Mouse (Mus musculus): ENCODE results near the gene Cfl1. TPM values are rescaled to one million over a fixed set of nuclear protein-coding genes. Genes with fewer than 3 reads are reported as not detected.
"Not testable (repeated sequence)": the region's sequence is repeated elsewhere in the genome, so short reads cannot be mapped to it uniquely, and the experiment has no call there.

The Cfl1 gene
- total and polyA plus RNA-seq, 3 experiments: 853 to 1,228 (median 1,086) TPM

DNA sequence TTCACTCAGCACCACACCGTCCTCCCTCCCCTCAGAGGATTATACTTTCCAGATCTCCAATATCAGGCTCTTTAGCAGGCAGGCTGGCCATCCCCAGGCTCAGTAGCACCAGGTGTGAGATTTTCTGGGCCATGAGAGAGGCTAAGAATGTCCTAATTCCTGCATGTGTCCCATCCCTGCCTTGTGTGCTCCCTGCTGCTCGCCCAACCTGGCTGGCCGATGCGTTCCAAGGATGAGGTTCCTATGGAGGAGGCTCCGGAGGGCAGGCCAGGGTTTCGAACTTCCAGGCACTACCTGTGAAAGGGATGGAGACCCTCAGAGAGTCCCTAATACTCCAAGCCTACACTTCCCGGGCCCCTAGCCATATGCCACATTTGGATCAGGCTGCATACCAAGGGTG lies 4.4 kb upstream of the Cfl1 start:
- no peak for ATAC-seq (ENCODE audit: extremely low read depth, insufficient number of reproducible peaks, low FRiP score, poor library complexity, severe bottlenecking)
- H3K4me3 ChIP-seq (ENCODE audit: low read depth, low read length): no peak overlapping the region
- H3K4me1 ChIP-seq (ENCODE audit: insufficient read depth, low read depth, low read length): peaks cover 48% of the 10 kb centered on the region
- DNase-seq (ENCODE audit: low spot score): no peak
- H3K9me3 ChIP-seq (replicated peaks): no peaks in the 10 kb centered on the region
- no peaks in the 10 kb centered on the region for H3K27me3 ChIP-seq (ENCODE audit: insufficient read depth, low read length)
- TF ChIP-seq GATA1 (IDR thresholded peaks at IDR 0.05; ENCODE audit: borderline replicate concordance, low read length): no peak
- TF ChIP-seq TAL1 (conservative IDR thresholded peaks at IDR 0.05; ENCODE audit: low read depth, low read length): no peak
- TF ChIP-seq GATA2 (IDR thresholded peaks at IDR 0.05; ENCODE audit: borderline replicate concordance, low read depth, low read length): no peak
- peaks cover 59% of the 10 kb centered on the region for H3K36me3 ChIP-seq (replicated peaks)

DNA sequence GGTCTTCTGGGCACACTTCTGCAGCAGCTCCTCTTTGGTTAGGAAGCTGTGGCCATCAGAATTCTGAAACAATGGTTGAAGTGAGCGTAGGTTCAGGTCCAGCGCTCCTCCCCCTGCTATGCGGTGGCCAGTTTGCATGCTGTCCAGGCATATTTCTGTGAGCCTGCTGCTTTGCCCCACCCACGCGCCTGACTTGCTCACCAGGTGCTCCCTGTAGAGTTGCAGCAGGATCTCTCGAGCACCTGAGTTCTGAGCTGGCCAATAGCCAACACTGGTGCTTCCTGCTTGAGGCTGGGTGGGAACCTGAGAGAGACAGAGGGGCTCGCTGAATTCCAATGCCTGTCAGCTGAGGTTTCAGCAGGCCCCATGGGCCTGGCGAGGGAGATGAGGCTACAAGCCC lies 4.0 kb upstream of the Cfl1 start:
- TF ChIP-seq TAL1 (conservative IDR thresholded peaks at IDR 0.05; ENCODE audit: low read depth, low read length): no peak
- no peak for TF ChIP-seq GATA1 (IDR thresholded peaks at IDR 0.05; ENCODE audit: borderline replicate concordance, low read length)
- no peak for TF ChIP-seq POLR2AphosphoS5 (IDR thresholded peaks at IDR 0.05; ENCODE audit: insufficient replicate concordance, low read depth, low read length)
- TF ChIP-seq CTCF (IDR thresholded peaks at IDR 0.05; ENCODE audit: low read depth, low read length): no peak
- TF ChIP-seq GATA2 (IDR thresholded peaks at IDR 0.05; ENCODE audit: borderline replicate concordance, low read depth, low read length): no peak
- H3K4me3 ChIP-seq (ENCODE audit: low read depth, low read length): no peak overlapping the region
- H3K4me1 ChIP-seq (ENCODE audit: insufficient read depth, low read depth, low read length): peaks cover 48% of the 10 kb centered on the region
- ATAC-seq (ENCODE audit: extremely low read depth, insufficient number of reproducible peaks, low FRiP score, poor library complexity, severe bottlenecking) (no peak), DNase-seq (ENCODE audit: low spot score) (no peak)
- H3K36me3 ChIP-seq (replicated peaks): peaks cover 59% of the 10 kb centered on the region
- no peaks in the 10 kb centered on the region for H3K27me3 ChIP-seq (ENCODE audit: insufficient read depth, low read length)
- H3K9me3 ChIP-seq (replicated peaks): no peaks in the 10 kb centered on the region

DNA sequence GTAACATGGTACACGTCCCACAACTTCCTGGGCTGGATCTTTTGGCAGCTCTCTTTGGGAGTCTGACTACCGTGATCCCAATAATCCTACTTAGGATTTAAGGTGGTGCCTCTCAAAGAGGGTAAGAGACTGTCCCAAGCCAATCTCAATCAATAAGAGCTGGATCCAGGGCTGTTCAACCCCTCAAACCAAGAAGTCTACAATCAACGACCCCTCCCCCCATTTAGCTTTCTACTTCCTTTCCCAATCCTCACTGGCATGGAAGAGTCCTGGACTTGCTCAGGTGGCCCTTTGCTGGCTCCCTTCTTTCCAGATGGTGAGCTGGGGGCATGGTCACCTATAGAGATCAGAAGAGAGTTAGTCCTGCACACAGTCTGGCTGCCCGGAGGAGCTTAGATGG lies 3.5 kb upstream of the Cfl1 start:
- Histone ChIP-seq H3K4me1 (ENCODE audit: insufficient read depth, low read depth, low read length) (peaks cover 48% of the 10 kb centered on the region), H3K27me3 (ENCODE audit: insufficient read depth, low read length) (no peaks in the 10 kb centered on the region), H3K4me3 (ENCODE audit: low read depth, low read length) (no peak overlapping the region), H3K36me3 (replicated peaks) (peaks cover 56% of the 10 kb centered on the region), H3K9me3 (replicated peaks) (no peaks in the 10 kb centered on the region)
- DNase-seq (ENCODE audit: low spot score): no peak
- TF ChIP-seq GATA2 (IDR thresholded peaks at IDR 0.05; ENCODE audit: borderline replicate concordance, low read depth, low read length): no peak
- TF ChIP-seq CTCF (IDR thresholded peaks at IDR 0.05; ENCODE audit: low read depth, low read length): no peak
- TF ChIP-seq TAL1 (conservative IDR thresholded peaks at IDR 0.05; ENCODE audit: low read depth, low read length): no peak
- no peak for TF ChIP-seq GATA1 (IDR thresholded peaks at IDR 0.05; ENCODE audit: borderline replicate concordance, low read length)
- TF ChIP-seq POLR2AphosphoS5 (IDR thresholded peaks at IDR 0.05; ENCODE audit: insufficient replicate concordance, low read depth, low read length): no peak
- no peak for ATAC-seq (ENCODE audit: extremely low read depth, insufficient number of reproducible peaks, low FRiP score, poor library complexity, severe bottlenecking)

DNA sequence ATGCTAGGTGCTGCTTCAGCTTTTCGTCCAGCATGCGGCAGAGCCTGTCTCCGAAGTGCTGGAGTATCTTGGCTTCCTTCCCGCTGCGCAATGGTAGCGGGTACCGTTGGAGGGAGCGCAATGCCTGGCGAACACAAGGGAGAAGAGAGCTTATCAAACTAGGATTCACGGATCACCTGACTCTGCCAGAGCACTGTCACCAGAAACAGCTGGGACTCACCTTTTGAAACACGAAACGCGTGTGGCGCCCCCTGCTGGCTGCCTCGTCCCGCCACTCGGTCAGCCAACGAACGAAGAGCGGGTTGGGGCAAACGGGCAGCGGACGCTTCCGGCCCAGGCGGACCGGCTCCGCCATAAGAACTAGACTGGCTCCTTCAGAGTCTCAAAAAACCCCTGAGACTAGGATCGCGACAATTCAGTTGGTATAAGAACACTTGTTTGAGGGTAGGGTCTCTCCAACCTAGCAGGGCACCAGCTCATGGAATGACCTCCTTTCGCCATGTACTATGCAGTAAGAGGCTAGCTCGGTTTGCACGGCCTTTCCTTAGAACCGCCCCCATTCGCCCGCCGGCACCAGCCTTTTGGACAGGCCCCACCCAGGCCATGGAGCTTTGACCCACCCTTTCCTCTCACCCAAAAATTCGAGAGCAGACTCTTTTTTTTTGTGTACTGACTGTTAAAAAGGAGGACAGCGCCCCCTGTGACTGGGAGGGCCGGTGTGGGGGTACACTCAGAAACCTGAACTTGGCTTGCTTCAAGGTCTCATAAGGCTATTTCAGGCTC lies 2.3 kb upstream of the Cfl1 start, which contains the start of gene Mus81:
Mus81 (minus strand) TSS at position 635 of the 783 bp plus-strand sequence.
- Histone ChIP-seq H3K27me3 (ENCODE audit: insufficient read depth, low read length) (no peaks in the 10 kb centered on the region), H3K36me3 (replicated peaks) (peaks cover 53% of the 10 kb centered on the region), H3K9me3 (replicated peaks) (no peaks in the 10 kb centered on the region), H3K4me1 (ENCODE audit: insufficient read depth, low read depth, low read length) (peaks cover 59% of the 10 kb centered on the region), H3K4me3 (ENCODE audit: low read depth, low read length) (peak within 1 kb of the TSS; percentile 77)
- TF ChIP-seq POLR2AphosphoS5 (IDR thresholded peaks at IDR 0.05; ENCODE audit: insufficient replicate concordance, low read depth, low read length) (no peak), GATA2 (IDR thresholded peaks at IDR 0.05; ENCODE audit: borderline replicate concordance, low read depth, low read length) (no peak), TAL1 (conservative IDR thresholded peaks at IDR 0.05; ENCODE audit: low read depth, low read length) (no peak), CTCF (IDR thresholded peaks at IDR 0.05; ENCODE audit: low read depth, low read length) (peak; percentile 72)
- DNase-seq (ENCODE audit: low spot score) (peak; percentile 89), ATAC-seq (ENCODE audit: extremely low read depth, insufficient number of reproducible peaks, low FRiP score, poor library complexity, severe bottlenecking) (peak; percentile 45)

DNA sequence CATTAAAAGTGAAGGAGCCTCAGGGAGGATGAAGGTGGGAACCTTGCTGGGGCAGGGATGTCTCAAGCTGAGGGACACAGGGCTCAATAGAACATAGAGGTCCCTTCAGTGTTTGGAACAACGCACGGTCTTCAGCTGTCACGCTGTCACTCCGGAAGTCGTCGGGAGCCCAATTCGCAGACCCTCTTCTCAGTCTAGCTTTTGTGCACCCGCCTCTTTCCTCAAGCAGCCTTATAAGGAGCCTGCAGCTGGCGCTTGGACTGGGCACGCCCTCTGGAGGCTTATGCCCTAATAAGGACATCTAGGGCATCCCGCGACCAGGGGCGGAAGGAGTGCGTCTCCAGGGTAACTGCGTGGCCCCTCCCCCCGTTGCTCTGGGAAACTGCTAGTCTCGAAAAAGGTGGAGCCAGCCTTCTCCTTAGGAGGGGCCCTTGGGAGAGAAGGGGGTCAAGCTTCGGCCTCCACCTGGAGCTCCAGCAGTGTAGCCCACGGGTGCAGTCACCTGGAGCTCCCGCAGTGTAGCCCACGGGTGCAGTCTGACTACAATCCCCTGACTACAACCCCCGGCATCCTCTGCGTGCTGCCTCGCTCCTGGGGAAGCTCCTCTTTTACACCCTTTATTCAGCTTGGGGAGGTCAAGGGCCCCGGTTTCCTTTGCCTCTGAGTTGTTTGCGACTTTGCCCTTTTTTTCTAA lies 1.2 kb upstream of the Cfl1 start:
- Histone ChIP-seq H3K4me1 (ENCODE audit: insufficient read depth, low read depth, low read length) (peaks cover 55% of the 10 kb centered on the region), H3K9me3 (replicated peaks) (no peaks in the 10 kb centered on the region), H3K4me3 (ENCODE audit: low read depth, low read length) (peak overlapping the region; percentile 77), H3K27me3 (ENCODE audit: insufficient read depth, low read length) (no peaks in the 10 kb centered on the region), H3K36me3 (replicated peaks) (peaks cover 52% of the 10 kb centered on the region)
- ATAC-seq (ENCODE audit: extremely low read depth, insufficient number of reproducible peaks, low FRiP score, poor library complexity, severe bottlenecking) (peak; percentile 79), DNase-seq (ENCODE audit: low spot score) (peak; percentile 87)
- TF ChIP-seq POLR2AphosphoS5 (IDR thresholded peaks at IDR 0.05; ENCODE audit: insufficient replicate concordance, low read depth, low read length) (no peak), CTCF (IDR thresholded peaks at IDR 0.05; ENCODE audit: low read depth, low read length) (no peak), GATA1 (IDR thresholded peaks at IDR 0.05; ENCODE audit: borderline replicate concordance, low read length) (no peak), TAL1 (conservative IDR thresholded peaks at IDR 0.05; ENCODE audit: low read depth, low read length) (no peak), GATA2 (IDR thresholded peaks at IDR 0.05; ENCODE audit: borderline replicate concordance, low read depth, low read length) (no peak)

DNA sequence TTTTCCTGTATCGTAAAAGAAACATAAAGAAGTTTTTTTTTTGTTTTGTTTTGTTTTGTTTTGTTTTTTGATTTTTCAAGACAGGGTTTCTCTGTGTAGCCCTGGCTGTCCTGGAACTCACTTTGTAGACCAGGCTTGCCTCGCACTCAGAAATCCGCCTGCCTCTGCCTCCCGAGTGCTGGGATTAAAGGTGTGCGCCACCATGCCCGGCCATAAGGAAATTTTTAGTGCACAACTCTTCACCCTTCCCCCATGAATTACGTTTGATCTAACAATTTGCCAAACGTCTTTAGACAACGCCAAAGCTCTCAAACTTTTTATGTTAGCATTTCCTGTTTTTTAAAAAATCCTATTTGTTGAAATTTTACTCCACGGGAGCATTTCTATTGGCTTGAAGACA lies 534 bp upstream of the Cfl1 start:
- not testable (repeated sequence) for DNase-seq (ENCODE audit: low spot score); H3K9me3 ChIP-seq (replicated peaks); ATAC-seq (ENCODE audit: extremely low read depth, insufficient number of reproducible peaks, low FRiP score, poor library complexity, severe bottlenecking); H3K27me3 ChIP-seq (ENCODE audit: insufficient read depth, low read length)
- H3K36me3 ChIP-seq (replicated peaks): peaks cover 52% of the 10 kb centered on the region
- H3K4me3 ChIP-seq (ENCODE audit: low read depth, low read length): peak overlapping the region; percentile 45; the same call in 1 of the 2 replicates
- H3K4me1 ChIP-seq (ENCODE audit: insufficient read depth, low read depth, low read length): peaks cover 55% of the 10 kb centered on the region

Data from G1E (cell line).